Mouse (Mus musculus) G1E (cell line): ENCODE measurements around the gene Amdhd2. TPM values are rescaled to one million over a fixed set of nuclear protein-coding genes. Genes with fewer than 3 reads are reported as not detected.
A peak's percentile ranks its signal among the peaks of the same experiment; 100 is the strongest.

ENCODE experiments used
- ATAC-seq: 2 replicates; pipeline ENCODE4 v1.8.0; 2016; ENCODE audit warnings: mild to moderate bottlenecking; ENCODE audit not compliant: insufficient number of reproducible peaks, poor library complexity, low FRiP score, severe bottlenecking; ENCODE audit errors: extremely low read depth
- DNase-seq: peaks from one replicate; pipeline ENCODE4 v3.0.0; 2012; ENCODE audit warnings: low spot score
- H3K27me3 ChIP-seq: 2 replicates; pipeline ENCODE4 v1.6.1; 2012; ENCODE audit warnings: mild to moderate bottlenecking, low read length, inconsistent platforms; ENCODE audit not compliant: insufficient read depth
- H3K36me3 ChIP-seq: replicated peaks from 2 replicates; pipeline ENCODE3; 2012; ENCODE audit warnings: mild to moderate bottlenecking, inconsistent platforms
- H3K4me1 ChIP-seq: 2 replicates; pipeline ENCODE4 v1.6.1; 2012; ENCODE audit warnings: low read depth, low read length, inconsistent platforms, mixed read lengths; ENCODE audit not compliant: insufficient read depth
- H3K4me3 ChIP-seq: 2 replicates; pipeline ENCODE4 v1.5.1; 2012; ENCODE audit warnings: low read depth, mild to moderate bottlenecking, inconsistent platforms, low read length, moderate library complexity, mixed read lengths
- H3K9me3 ChIP-seq: replicated peaks from 2 replicates; pipeline ENCODE4 v1.6.1; 2012; ENCODE audit warnings: inconsistent platforms
- CTCF ChIP-seq: IDR thresholded peaks from 2 replicates; pipeline ENCODE4 v1.5.1; 2012; ENCODE audit warnings: low read depth, low read length, inconsistent platforms, mixed read lengths
- GATA1 ChIP-seq: IDR thresholded peaks from 2 replicates; pipeline ENCODE4 v1.6.1; 2012; ENCODE audit warnings: borderline replicate concordance, low read length, inconsistent platforms, mixed read lengths
- GATA2 ChIP-seq: IDR thresholded peaks from 2 replicates; pipeline ENCODE4 v1.6.1; 2012; ENCODE audit warnings: low read depth, low read length, inconsistent platforms, borderline replicate concordance
- POLR2AphosphoS5 ChIP-seq: IDR thresholded peaks from 2 replicates; pipeline ENCODE4 v1.6.1; 2012; ENCODE audit warnings: low read depth, low read length, inconsistent platforms; ENCODE audit not compliant: insufficient replicate concordance
- TAL1 ChIP-seq: conservative IDR thresholded peaks from 2 replicates; pipeline ENCODE4 v1.6.1; 2012; ENCODE audit warnings: low read depth, low read length, inconsistent platforms, mixed read lengths
- polyA plus RNA-seq: library from polyadenylated mRNA; stranded (reverse); fragments of >175 nt; gene quantifications from 2 replicates; pipeline ENCODE4 v1.2.3, GENCODE M21; 2012
- total RNA-seq, 2 experiments: library from RNA; stranded (forward) in 1 of 2; stranded (reverse) in 1 of 2; fragments of 200-1000 nt in 1 of 2; fragments of >200 nt in 1 of 2; fragmentation: Nextera tagmentation in 1 of 2; gene quantifications; 2 replicates each; pipeline ENCODE4 v1.2.3; 2014 to 2017

Amdhd2 gene
- total and polyA plus RNA-seq, 3 experiments = 18.7 to 60.2 (median 44.1) TPM

DNA sequence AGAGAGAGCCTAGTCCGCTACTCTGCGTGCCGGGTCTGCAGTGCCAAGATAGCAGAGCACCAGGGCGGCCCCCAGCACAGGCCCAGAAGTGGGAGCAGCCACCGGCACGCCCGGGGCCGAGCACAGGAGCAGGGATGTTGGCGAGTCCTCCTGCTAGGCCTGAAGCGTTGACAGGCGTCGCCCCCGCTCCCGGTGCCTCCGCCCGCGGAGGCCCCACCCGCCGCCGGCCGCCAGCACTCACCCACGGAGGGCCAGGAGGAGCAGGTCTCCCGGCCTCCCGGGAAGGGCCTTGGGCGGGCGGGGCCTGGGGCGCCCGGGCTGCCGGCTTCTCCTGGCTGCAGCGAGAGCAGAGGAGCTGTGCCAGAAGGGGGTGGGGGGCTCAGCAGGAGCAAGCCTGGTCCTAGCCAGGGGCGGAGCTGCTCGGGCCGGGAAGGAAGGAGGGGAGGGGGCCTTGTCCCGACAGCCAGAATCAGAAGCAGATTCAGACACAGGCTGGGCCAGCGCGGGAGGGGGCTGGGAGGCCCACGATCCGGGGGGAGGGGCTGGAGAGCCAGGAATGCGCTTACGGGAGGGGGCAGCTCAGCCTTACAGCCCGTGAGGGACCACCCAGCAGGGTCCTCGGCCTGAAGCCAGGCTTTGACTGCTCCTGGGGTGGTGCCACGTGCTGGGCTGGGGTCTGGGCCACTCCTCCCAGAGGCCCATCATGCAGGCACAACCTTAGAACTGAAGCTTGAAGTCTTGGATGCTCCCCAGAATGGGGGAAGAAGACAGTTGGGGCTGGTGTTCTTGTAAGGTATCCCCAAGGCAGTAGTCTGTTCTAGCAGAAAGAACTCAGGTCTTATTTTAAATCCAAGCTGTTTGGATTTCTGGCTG, 45.7 kb upstream of the Amdhd2 start, which contains the start of gene Ntn3:
TSS of gene Ntn3 (minus strand) at position 489 of the 873 bp plus-strand sequence.
- Histone ChIP-seq H3K4me1 (peaks cover 86% of the 10 kb centered on the region), H3K9me3 (no peaks in the 10 kb centered on the region), H3K36me3 (peaks cover 34% of the 10 kb centered on the region), H3K27me3 (no peaks in the 10 kb centered on the region), H3K4me3 (peak within 1 kb of the TSS; percentile 97)
- ATAC-seq (no peak), DNase-seq (peak; percentile 70)
- no peak; the same call in 1 of the 2 replicates for TF ChIP-seq TAL1
- no peak for TF ChIP-seq GATA2
- TF ChIP-seq POLR2AphosphoS5 = no peak
- no peak for TF ChIP-seq GATA1
- no peak for TF ChIP-seq CTCF

- peaks cover 30% of the 10 kb centered on the region for H3K36me3 ChIP-seq
- no peak for TF ChIP-seq GATA1
- TF ChIP-seq CTCF = no peak
- TF ChIP-seq TAL1 = no peak
- no peak for TF ChIP-seq POLR2AphosphoS5
- no peak for TF ChIP-seq GATA2
- peak overlapping the region; percentile 97 for H3K4me3 ChIP-seq
- ATAC-seq (no peak), DNase-seq (no peak)
- H3K9me3 ChIP-seq = no peaks in the 10 kb centered on the region
- no peaks in the 10 kb centered on the region for H3K27me3 ChIP-seq
- H3K4me1 ChIP-seq = peaks cover 90% of the 10 kb centered on the region
These were observed 45.1 kb upstream of the Amdhd2 start for GRCm38 (mm10) chr17:24208641-24209042.

GRCm38 (mm10) chr17:24207768-24208640, 44.4 kb upstream of the Amdhd2 start:
- peaks cover 29% of the 10 kb centered on the region for H3K36me3 ChIP-seq
- H3K4me3 ChIP-seq = peak overlapping the region; percentile 97
- DNase-seq (no peak), ATAC-seq (no peak)
- H3K27me3 ChIP-seq = no peaks in the 10 kb centered on the region
- no peaks in the 10 kb centered on the region for H3K9me3 ChIP-seq
- TF ChIP-seq TAL1 = no peak
- TF ChIP-seq CTCF = no peak
- TF ChIP-seq POLR2AphosphoS5 = no peak
- no peak for TF ChIP-seq GATA2
- no peak for TF ChIP-seq GATA1
- peaks cover 92% of the 10 kb centered on the region for H3K4me1 ChIP-seq

GRCm38 (mm10) chr17:24206451-24207351, 43.1 kb upstream of the Amdhd2 start:
- peak overlapping the region; percentile 97 for H3K4me3 ChIP-seq

DNA sequence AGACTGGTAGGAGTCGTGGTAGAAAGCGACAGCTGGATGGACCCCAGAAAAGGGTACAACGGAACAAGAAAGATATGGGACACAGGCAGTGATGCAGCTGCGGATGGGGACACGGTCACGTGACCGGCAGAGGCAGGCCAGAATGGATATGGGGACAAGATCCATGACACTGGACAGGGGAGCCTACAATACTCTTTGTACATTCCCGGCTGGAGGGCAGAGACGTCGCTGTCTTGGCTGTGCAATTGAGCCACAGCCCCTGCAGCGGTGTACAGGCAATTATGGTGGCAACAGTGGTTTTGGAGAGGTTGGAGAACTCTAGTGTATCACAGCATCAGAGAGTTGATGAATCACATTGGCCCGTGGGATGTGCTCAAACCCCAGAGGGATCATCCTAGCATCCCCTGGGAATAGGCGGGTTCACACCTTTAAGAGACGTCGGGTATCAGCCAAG, 42.4 kb upstream of the Amdhd2 start:
- no peak for TF ChIP-seq GATA2
- no peak for TF ChIP-seq TAL1
- peak; percentile 72 for TF ChIP-seq POLR2AphosphoS5
- TF ChIP-seq GATA1 = no peak
- DNase-seq = no peak
- H3K27me3 ChIP-seq = no peaks in the 10 kb centered on the region
- peaks cover 38% of the 10 kb centered on the region for H3K36me3 ChIP-seq
- ATAC-seq = no peak
- peaks cover 94% of the 10 kb centered on the region for H3K4me1 ChIP-seq
- no peaks in the 10 kb centered on the region for H3K9me3 ChIP-seq
- peak overlapping the region; percentile 97 for H3K4me3 ChIP-seq

More at GRCm38 (mm10) chr17:24206451-24207351, 43.1 kb upstream of the Amdhd2 start:
- Histone ChIP-seq H3K4me1 (peaks cover 94% of the 10 kb centered on the region), H3K27me3 (no peaks in the 10 kb centered on the region), H3K36me3 (peaks cover 30% of the 10 kb centered on the region), H3K9me3 (no peaks in the 10 kb centered on the region)
- TF ChIP-seq GATA2 (no peak), TAL1 (no peak; the same call in 1 of the 2 replicates), GATA1 (no peak), POLR2AphosphoS5 (no peak)
- peak; percentile 78 for DNase-seq
- peak; percentile 37 for ATAC-seq
